Mouse (Mus musculus): ENCODE measurements at regions not wholly inside any gene's neighbourhood (a gene's known extent, or its start where the extent isn't known, plus 50 kb on each side); places are given as distances from the start of the nearest gene placed in this dataset.

DNA sequence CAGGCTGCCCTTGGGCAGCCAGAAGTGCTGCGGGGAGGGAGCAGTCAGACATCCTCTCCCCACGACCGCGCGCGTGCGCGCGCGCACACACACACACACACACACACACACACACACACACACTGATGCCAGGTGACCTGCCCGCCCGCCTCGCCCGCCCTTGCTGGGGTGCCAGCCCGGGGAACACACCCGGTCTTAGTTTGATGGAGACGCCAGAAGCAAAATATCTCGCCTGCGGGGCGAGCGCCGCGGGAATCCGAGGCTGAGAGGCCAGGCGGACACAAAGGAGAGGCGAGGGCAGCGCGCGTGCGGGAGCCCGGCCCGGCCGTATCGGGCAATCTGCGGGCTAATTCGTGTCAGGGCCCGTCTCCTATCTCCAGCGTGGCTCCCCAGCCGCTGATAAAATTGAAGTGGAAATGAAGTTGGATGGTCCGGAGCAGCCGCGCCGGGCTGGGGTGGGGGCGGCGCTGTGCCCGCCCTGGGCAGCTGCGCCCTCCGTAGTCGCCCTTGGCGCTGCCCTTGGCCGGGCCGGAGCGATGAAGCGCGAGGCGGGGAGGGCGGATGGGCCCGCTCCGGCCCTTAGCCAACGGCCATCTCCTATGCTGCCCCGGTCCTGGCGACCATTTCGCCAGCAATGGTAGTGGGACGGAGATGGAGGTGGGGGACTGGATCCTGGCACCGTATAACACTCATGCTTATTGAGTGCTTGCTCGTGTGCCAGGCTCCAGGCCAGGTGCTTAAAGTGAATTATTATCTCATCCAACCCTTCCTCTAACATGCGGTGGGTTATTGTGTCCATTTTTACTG is 117.2 kb upstream of the Lhx1 start:
- DNase-seq = peak; percentile 77

DNA sequence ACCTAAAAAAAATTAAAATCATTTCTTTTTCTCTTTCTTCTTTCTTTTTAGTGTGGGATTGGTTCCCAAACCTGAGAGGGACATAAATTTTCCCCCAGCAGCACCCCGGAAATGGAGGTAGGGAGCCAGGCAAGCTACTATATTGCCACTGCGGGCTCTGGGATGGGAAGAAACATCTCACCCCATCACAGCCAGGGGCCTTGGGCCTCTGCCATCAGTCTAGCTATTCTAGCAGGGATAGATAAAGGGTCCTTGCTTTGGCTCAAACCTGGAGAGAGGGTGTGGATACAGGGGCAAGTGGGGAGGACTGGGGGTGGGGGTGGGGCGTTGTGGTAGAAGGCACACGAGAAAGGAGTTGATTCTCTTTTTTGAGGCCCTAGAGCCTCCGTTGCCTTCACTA is 116.3 kb upstream of the Lhx1 start:
- intact Hi-C loops (cut with DNase I) = loop anchor here (10.0 kb wide), 1 partner anchor 117 kb away; the partner anchor contains the start of gene Lhx1
- peak; percentile 49 for DNase-seq

More for the DNA sequence above, 117.2 kb upstream of the Lhx1 start:
- intact Hi-C loops (cut with DNase I) = loop anchor here (10.0 kb wide), 1 partner anchor 118 kb away; the partner anchor contains the start of gene Lhx1

DNA sequence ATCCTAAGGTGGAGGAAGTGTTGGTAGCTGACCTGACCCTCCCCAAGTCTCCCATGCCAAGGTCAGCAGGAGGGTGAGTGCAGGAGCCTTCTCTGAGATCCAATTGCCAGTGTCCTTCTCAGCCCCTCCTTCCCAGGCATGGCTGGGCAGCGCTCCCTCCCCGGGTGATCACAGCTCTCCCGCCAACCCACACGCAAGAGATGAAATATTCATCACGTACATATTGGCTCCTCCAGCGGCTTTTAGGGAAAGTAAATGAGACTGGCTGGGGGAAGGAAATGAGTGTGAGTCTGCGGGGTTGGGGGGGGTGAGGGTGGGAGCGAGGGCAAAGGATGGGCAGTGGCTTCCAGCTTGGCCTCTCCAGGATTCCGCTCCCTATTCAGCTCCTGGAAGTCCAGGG is 113.0 kb upstream of the Lhx1 start:
- intact Hi-C loops (cut with DNase I) = no loop called here
- DNase-seq = no peak

DNA sequence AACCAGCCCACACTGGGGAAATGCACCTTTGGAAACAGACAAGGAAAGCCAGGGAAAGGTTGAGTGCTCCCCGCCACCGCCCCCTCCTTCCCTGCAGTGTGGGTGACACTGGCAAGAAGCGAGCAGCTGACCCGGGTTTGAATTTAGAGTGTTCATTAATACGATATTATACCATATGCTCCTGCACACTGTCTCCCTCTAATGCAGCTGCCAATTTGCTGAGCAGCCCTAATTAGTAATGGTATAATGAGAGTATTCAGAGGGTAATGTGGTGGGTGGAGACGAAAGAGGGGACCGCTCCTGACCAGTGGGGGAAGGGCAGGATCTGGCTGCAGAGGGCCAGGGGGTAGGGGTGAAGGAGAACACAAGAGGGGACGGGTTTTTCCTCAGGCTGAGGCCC is 111.9 kb upstream of the Lhx1 start:
- peak; percentile 50 for DNase-seq
- intact Hi-C loops (cut with DNase I) = no loop called here

DNA sequence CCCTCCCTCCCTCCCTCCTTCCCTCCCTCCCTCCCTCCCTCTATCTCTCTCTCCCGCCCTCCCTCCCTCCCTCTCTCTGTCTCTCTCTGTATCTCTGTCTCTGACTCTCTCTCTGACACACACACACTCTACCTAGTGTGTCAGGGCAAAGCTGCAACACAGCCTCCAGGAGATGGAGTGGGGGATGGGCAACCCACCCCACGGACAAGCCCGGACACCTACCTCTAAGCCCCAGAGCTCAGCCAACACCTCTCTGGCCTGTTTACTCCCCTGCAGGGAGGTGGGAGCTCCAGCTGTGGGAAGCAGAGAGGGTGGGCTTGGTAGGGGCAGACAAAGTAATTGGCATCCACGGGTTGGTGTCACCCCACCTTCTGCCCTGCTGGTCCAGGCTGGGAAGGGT is 109.7 kb upstream of the Lhx1 start:
- DNase-seq = no peak
- intact Hi-C loops (cut with DNase I) = no loop called here

DNA sequence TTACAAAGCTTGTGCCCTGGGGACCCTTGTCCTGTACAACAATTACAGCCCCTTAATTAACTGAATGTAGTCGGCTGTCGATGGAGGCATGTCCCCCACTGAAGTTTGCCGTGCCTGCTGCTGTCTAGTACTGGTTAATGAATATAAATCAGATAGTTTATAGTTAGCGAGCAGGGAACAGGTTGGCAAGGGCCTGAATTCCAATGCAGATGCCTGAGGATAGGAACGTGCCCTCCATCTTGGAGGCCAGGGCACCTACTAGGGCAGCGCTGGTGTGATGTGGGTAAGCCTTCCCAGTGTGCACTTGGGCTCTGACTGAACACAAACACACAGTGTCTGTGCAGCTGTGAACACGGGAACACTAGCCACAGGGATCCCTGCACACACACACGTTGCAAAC is 108.0 kb upstream of the Lhx1 start:
- intact Hi-C loops (cut with DNase I) = no loop called here
- DNase-seq = no peak

DNA sequence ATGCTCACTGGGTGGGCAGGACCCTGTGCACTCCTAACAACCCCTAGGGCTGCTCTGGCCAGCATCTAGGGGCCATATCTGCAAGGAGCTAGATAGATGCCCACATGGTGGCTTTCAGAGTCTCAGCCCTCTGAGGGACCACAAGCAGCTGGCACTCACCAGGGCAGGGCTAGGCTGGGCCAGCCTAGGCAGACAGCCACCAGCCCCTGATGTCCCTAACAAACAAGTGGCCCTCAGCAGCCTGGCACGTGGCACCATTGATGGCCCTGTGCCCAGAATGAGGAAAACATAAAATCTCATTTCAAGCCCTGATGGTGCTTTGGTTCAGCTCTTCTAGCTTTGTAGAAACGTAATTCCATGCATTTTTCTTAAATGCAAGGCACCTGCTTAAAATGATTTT is 102.8 kb upstream of the Lhx1 start:
- peak; percentile 96 for DNase-seq
- intact Hi-C loops (cut with DNase I) = no loop called here

DNA sequence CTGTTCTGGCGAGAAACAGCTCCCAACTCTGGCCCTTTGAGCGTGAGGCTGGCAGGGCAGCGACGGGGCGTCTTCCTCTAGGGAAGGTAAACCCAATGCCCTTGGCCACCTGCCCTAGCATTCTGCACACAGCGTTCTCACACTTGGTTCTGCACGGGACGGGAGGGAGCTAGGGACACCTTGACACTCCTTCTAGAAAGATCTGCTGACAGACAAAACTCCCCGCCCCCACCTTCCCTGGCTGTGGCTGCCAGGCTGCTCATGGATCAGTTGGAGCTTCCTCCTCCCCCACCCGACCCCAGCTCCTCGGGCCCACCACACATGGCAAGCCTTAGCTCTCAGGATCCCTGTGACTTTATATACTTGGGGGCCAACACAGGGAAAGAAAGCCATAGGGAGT is 102.3 kb upstream of the Lhx1 start:
- intact Hi-C loops (cut with DNase I) = no loop called here
- DNase-seq = peak; percentile 84

DNA sequence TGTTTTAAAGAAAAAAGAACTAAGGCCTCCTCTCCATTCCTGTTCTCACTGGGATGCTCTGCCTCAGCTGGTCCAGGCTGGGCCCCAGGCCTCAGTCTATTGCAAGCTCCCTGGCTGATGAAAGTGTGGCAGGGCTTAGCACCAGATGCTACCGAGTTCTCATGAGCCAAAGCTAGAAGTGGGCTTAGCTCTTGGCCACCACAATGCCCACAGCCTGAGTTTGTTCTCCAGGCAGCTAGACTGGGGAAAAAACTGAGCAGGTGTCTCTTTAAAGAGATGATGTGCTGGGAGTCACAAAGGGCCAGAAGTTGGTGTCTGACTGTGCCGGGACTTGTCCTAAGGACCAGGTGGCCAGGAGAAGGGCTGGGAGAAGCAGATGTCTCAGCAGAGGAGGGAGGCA is 101.9 kb upstream of the Lhx1 start:
- DNase-seq = peak; percentile 66
- intact Hi-C loops (cut with DNase I) = no loop called here

DNA sequence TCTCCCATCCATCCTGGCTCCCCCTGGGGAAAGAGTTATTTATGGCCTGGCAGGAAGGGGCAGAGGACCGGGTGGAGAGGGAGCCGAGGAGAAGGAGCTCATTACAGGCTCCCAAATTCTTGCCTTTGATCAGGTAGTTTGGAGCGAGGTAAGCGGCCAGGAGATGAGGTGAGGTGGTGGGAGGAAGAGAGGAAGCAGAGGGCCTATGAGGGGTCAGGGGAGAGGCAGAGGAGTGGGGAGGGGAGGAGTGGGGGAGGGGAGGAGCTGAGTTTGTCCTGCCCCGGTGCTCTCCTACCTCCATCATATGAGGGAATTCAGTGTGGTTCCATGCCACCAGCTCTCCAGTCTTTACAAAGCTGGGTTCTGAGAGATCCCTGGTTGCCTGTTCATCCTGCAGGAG is 98.8 kb upstream of the Lhx1 start:
- intact Hi-C loops (cut with DNase I) = no loop called here
- DNase-seq = no peak

DNA sequence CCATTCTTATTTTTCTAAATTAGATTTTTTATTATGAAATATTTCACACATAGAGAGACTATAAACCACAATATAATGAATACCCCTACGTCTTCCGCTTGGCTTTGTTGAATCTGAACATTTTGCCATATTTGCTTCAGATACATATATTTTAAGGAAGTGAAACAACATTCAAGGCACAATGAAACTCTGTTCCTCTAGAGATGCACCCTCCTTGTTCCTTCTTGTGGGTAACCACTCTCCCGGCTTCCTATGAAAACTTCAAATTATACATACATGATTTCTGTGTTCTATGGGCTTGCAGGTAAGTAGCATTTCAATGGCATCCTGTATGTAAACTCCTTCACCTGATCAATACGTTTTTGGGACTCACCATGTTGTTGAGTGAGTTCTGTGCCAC is 94.4 kb upstream of the Lhx1 start:
- DNase-seq = no peak
- intact Hi-C loops (cut with DNase I) = no loop called here

DNA sequence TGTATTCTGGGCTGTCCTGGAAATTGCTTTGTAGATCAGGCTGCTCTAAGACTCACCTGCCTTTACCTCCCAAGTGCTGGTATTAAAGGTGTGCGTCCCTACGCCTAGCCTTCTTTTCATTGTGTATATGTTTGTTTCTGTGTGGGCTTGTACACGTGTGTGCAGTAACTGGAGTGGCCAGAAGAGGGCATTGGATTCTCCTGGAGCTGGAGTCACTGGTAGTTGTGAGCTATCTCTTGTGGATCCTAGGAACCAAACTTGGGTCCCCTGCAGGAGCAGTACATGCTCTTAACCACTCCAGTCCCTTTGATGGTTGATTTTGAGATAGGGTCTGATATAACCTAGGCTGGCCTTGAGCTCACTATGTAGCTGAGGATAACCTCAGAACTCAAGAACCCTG is 93.2 kb upstream of the Lhx1 start:
- intact Hi-C loops (cut with DNase I) = no loop called here
- DNase-seq = no peak

DNA sequence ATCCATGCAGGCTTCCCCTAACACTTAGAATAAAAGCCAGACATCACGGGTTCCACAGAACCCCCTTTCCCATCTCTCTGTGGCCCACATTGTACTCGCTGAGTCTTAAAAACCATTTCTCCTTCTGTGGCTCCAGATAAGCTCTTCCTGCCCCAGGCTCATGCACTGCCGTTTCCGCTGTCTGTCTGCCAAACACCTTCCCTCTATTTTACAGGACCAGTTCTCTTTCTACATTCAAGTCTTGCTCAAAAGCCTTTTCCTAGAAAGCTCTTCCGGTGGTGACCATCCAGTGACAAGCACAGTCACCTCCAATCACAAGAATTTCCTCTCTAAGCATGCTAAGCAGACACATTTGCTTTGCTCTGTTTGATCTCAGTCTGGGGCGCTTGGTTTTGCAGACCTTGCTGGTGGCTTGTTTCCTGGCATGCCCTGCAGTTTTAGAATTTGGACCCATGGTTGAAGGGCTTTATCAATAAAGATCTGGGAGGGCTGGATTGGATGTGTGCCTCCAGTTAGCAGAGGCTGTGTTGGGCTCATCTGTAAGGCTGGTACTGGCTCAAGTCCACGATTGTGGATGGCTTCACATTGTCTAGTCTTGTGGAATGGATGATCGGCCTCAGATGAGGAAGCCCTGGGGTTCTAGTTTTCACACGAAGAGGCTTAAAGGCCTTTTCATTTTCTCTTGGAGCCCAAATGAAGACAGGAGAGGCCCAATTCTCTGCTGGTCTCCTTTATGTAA is 87.8 kb upstream of the Lhx1 start:
- intact Hi-C loops (cut with DNase I) = no loop called here
- peak; percentile 66 for DNase-seq

DNA sequence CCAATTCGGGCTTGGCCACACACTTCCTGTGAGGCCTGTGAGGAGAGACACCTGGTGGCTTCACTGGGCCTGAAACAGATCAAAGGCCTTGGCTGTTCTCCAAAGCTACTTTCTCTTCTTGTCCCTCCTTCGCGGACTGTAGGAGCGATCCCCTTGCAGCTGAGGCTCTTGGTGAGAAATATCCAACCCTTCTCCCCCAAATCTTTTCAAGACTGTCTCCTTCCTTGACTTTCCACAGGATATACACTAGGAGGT is 86.2 kb upstream of the Lhx1 start:
- DNase-seq = no peak
- intact Hi-C loops (cut with DNase I) = no loop called here

DNA sequence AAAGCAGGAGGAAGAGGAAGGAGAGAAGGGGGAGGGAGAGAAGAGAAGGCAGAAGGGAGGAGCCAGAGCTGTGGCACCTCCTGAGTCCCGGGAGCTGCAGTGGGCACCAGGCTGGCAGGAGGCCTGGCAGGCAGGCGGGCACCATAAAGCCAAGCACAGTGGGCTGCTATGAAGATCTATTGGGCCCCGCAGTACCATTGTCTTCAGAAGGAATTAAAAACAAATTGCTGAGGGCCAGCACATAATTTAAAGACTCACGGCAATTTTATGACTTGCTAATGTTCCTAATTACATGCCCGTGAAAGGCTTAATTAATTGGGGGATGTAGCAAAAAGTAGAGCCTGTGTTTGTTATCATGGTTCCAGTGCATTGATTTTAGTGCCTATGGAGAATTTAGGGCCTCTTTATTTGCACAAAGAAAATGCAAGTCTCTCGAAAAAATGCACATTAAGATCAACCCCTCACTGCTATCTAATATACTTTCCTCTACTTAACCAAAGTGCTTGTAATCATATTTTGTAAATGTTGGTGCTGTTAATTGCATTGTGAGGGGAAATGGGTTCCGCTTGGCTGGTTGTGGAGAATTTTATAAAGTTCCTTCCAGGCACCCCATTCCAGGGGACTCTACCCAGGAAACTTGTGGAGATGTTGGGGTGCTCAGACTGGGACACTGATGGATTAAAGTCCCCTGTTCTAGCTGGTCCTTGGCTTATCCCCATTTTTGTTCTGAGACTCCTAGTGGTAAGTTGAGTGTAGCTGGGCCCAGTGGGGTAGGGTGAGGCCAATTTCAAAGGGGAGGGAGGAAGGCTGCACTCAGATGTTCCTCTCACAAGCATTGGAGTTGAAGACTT is 85.7 kb upstream of the Lhx1 start:
- peak; percentile 33 for DNase-seq
- intact Hi-C loops (cut with DNase I) = no loop called here

DNA sequence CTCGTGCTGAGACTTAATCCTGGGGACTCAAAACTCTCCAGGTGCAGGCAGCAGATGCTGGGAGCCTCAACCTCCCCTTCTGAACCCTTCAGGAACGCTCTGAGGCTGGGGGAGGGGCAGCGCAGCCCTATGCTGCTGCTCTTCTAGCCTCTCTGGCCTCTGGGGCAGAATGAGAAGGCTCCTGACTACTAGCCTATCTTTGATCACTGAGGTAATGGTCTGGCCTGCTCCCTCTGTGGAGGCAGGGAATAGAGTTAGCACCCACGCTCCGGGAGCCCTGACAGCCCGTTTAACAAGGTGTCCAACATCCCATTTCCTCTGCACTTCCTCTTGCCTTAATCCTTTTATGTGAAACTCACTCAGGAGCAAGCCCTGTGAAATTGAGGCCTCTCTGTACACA is 79.4 kb upstream of the Lhx1 start:
- no peak for DNase-seq
- intact Hi-C loops (cut with DNase I) = no loop called here

DNA sequence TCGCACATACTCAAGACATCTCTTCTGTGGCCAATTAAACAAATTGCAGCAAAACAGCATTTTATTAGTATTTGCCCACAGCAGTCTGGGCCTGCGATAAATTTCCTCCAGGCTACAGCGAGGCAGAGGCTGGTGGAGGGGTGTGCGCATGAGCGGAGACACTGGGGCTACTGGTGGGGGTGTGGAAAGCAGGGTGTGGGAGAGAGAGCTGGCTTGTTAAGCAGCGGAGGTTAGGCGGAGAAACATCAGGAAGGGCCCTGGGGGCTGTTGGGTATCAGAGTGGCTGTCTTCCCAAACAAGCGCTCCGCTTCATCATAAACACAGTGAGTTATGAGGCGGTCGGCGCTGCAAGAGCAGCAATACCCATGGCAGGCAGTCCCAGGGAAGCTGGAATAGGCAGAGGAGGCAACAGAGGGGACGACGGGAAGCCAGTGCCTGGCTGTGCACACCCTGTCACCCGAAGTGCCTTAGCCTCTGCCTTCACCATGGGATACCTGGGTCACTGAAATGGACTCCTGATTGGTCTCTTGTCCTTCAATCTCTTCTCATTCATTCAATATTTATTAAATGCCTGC is 74.0 kb upstream of the Lhx1 start:
- DNase-seq = no peak
- intact Hi-C loops (cut with DNase I) = no loop called here

DNA sequence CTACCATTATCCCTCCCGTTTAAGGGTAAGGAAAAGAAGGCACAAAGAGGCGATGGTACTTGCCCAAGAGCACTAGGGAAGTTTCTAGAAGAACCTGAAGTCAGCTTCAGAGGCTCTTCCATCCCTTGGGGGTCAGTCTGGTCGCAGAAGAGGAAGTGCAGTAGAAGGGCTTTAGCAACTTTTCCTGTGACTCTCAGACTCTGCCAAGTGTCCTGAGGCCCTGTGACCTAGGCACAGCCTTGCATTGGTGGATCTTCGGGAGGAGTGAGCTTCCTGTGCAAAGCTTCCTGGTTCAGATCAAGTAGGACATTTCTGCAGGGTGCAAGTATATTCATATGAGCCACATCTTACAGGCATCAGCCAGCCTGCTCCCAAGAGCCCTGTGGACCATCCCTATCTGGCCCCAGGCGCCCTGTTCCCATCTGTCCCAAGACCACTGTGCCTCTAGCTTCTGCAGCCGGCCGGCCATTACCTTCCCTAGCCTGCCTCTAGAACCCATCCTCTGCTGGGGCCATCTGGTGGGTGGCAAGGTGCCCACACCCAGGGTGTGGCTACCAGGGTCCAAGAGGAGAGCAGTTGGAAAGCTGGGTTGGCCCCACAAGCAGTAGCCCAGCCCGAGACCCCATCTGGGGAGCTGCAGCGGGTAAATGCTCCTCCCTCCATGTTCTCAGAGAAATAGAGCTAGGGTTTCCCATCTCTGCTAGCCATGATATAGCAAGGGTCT is 72.4 kb upstream of the Lhx1 start:
- DNase-seq = peak; percentile 92
- intact Hi-C loops (cut with DNase I) = no loop called here

DNA sequence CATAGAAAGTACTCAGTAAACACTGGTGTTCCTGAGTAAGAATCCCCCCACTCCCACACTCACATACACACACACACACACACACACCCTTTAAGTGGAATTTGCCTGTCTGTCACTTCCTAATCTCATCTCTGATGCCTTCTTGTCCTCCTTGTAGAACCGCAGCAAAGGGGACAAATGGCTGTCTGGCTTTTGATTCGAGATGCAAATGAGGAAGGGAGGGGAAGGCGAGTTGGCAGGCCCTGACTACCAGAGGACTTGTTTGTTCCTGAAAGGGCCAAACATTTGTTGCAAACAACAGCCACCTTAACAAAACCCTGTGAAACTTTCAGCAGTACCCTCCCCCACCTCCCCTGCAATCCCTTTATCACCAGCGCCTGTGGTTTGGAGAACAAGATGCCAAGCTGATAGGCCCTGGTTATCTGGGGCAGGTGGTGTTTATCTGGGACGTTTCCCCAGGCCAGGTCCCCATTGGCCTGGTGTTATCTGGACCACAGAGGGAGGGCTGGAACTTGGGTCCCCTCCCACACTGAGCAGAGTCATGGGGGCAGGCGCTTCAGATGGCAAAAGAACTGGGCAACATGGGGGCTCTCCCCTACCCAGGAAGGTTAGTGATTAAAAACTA is 67.5 kb upstream of the Lhx1 start:
- no peak for DNase-seq
- intact Hi-C loops (cut with DNase I) = no loop called here

DNA sequence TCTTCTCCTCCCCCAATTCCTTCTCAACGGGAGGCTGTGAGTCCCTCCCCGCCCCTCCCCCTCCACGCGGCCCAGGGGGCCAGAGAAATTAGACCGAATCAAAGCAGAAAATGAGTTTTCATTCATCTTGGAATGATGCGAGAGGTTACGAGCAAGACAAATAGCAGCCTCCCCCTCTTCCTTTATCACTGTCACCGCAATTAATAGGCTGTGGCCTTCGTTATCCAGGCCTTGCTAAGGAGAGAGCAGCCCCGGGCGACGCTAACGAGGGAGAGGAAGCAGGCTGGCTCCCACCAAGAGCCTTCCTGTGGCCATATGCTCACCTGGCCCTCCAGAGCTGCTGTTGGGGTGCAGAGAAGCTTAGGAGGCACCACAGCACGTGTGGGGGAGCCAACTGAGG is 61.8 kb upstream of the Lhx1 start:
- no peak for DNase-seq
- intact Hi-C loops (cut with DNase I) = no loop called here

Data from left cerebral cortex, postnatal 4 days (tissue).